ENCODE assay signal across 23 mouse cellular contexts in the genomic region with DNA sequence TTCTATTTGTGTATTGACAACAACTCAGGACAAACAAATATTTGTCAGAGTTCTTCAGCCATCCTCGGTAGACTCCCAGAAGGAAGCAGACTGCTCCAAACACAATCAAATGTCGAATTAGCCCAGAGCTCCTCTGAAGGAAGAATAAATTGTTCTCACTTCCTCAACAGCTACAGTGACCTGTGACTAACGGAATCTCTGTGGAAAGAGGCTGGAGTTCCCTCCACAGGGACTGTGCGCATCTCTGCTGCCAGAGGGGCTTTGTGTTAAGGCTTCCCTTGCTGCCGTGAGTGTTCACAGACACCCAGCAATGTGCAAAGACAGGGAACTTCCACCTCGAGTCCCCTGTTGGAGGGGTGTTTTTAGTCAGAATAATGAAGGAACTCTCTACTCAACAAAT.
DNase-seq lines count a peak whose midpoint lies in the region; ATAC-seq and TF ChIP-seq lines count a peak whose summit lies in the region.
"Had no signal": no experiment of that assay in that cellular context is flagged by ENCODE, and none has a peak within 500 bp of the region (broad histone marks: within the 10 kb centered on the region; RNA-seq: fewer than 3 reads in every experiment).

No protein-coding gene starts in this region.

- ATAC-seq in forebrain, postnatal 0 days, result peak; percentile 19; the same call in 1 of the 2 replicates
- ATAC-seq in forebrain, embryonic 11.5 days (replicated peaks; ENCODE audit: low FRiP score), result no peak
- ATAC-seq in common myeloid progenitor, adult 5-6 weeks (replicated peaks; ENCODE audit: low read depth, poor library complexity, severe bottlenecking), result peak; percentile 26
- 0 out of 4 replicates have a peak, but pooled peaks have one; percentile 12 to 16 for ATAC-seq in hematopoietic stem cell, adult 5-6 weeks (replicated peaks in 1 of 2; ENCODE audit: insufficient read depth in 1 of 2, low FRiP score in 2 of 2, low TSS enrichment in 1 of 2, low read depth in 1 of 2, poor library complexity in 2 of 2, severe bottlenecking in 2 of 2)
- ATAC-seq: CD4-positive, CD25-positive, alpha-beta regulatory T cell, adult 4 months; forebrain, embryonic 13.5 days; hindbrain, postnatal 0 days had no signal

- no peak for TF ChIP-seq CTCF in forebrain, postnatal 0 days (IDR thresholded peaks at IDR 0.05; ENCODE audit: low read depth)

- no peak overlapping the region for H3K9ac ChIP-seq in forebrain, postnatal 0 days
- no peak overlapping the region for H3K9ac ChIP-seq in forebrain, embryonic 11.5 days (ENCODE audit: low read length)
- H3K9ac ChIP-seq: forebrain, embryonic 13.5 days; hindbrain, embryonic 13.5 days had no signal

- intact Hi-C loops in gastrocnemius, postnatal 36 days (cut with DNase I), result no loop called here

- H3K4me2 ChIP-seq in forebrain, postnatal 0 days (ENCODE audit: low read depth), result no peak overlapping the region
- no peak overlapping the region for H3K4me2 ChIP-seq in forebrain, embryonic 11.5 days (ENCODE audit: low read depth, low read length, severe bottlenecking)
- H3K4me2 ChIP-seq: forebrain, embryonic 13.5 days; hindbrain, embryonic 13.5 days had no signal

- H3K4me1 ChIP-seq in forebrain, postnatal 0 days (ENCODE audit: insufficient read depth), result peaks cover 10% of the 10 kb centered on the region
- no peaks in the 10 kb centered on the region for H3K4me1 ChIP-seq in forebrain, embryonic 11.5 days (replicated peaks; ENCODE audit: control insufficient read depth, insufficient read depth, low read length)

- DNase-seq in forebrain, postnatal 0 days, result peak; percentile 39
- DNase-seq in forebrain, embryonic 11.5 days (ENCODE audit: low spot score), result no peak
- no peak for DNase-seq in kidney, postnatal 36 days
- DNase-seq in lung, postnatal 14 days, result no peak
- no peak for DNase-seq in gastrocnemius, postnatal 36 days
- DNase-seq: adrenal gland, adult 8-10 months; adrenal gland, postnatal 36 days; cerebellum, adult 11 months; cerebellum, adult 8-10 months; cerebellum, postnatal 14 days; gastrocnemius, postnatal 14 days; heart, adult 18-20 months; heart, postnatal 10 days; heart, postnatal 4 days; kidney, adult 11 months had no signal

- H3K27ac ChIP-seq in forebrain, postnatal 0 days (ENCODE audit: low read depth, low read length), result peak overlapping the region; percentile 55
- H3K27ac ChIP-seq in forebrain, embryonic 11.5 days (ENCODE audit: low read depth, low read length), result no peak overlapping the region
- H3K27ac ChIP-seq: forebrain, embryonic 13.5 days; heart, embryonic 10.5 days; hindbrain, embryonic 13.5 days; hindbrain, postnatal 0 days had no signal

- no peak overlapping the region for H3K4me3 ChIP-seq in forebrain, postnatal 0 days (ENCODE audit: low read depth, low read length)
- no peak overlapping the region for H3K4me3 ChIP-seq in forebrain, embryonic 11.5 days (ENCODE audit: low read depth, low read length)
- H3K4me3 ChIP-seq: forebrain, embryonic 13.5 days; heart, embryonic 10.5 days; hindbrain, embryonic 13.5 days had no signal

- 39% methylated on average over 6 of the region's 6 CpGs for WGBS in forebrain, postnatal 0 days
- 65% methylated on average over 6 of the region's 6 CpGs for WGBS in forebrain, embryonic 11.5 days

- no peaks in the 10 kb centered on the region for H3K36me3 ChIP-seq in forebrain, postnatal 0 days (ENCODE audit: insufficient read depth)
- no peaks in the 10 kb centered on the region for H3K36me3 ChIP-seq in forebrain, embryonic 11.5 days (ENCODE audit: control insufficient read depth, insufficient read depth, low read length)
- H3K36me3 ChIP-seq: G1E; heart, embryonic 10.5 days; hindbrain, embryonic 13.5 days had no signal

- H3K9me3 ChIP-seq in forebrain, postnatal 0 days (ENCODE audit: low read length), result no peaks in the 10 kb centered on the region
- H3K9me3 ChIP-seq in forebrain, embryonic 11.5 days (ENCODE audit: control insufficient read depth, low read length), result no peaks in the 10 kb centered on the region
- H3K9me3 ChIP-seq: forebrain, embryonic 13.5 days; G1E; heart, embryonic 10.5 days; hindbrain, embryonic 13.5 days had no signal

- H3K27me3 ChIP-seq in forebrain, postnatal 0 days (ENCODE audit: insufficient read depth, low read length), result no peaks in the 10 kb centered on the region
- H3K27me3 ChIP-seq in forebrain, embryonic 11.5 days (ENCODE audit: control insufficient read depth, insufficient read depth, low read length), result peaks cover 30% of the 10 kb centered on the region
- H3K27me3 ChIP-seq: hindbrain, embryonic 13.5 days had no signal
